Mouse (Mus musculus) macrophage (primary cell): Measurements from ENCODE around the gene Gm10256. TPM values are rescaled to one million over a fixed set of nuclear protein-coding genes. Genes with fewer than 3 reads are reported as not detected.
"Not testable (repeated sequence)": the region's sequence is repeated elsewhere in the genome, so short reads cannot be mapped to it uniquely, and the experiment has no call there.

ENCODE experiments used
- H3K27ac ChIP-seq: fragments of 350-480 bp; formaldehyde crosslinking; 2 replicates; pipeline ENCODE4 v1.9.0; 2021
- H3K36me3 ChIP-seq: fragments of 350-480 bp; formaldehyde crosslinking; 2 replicates; pipeline ENCODE4 v1.9.0; 2021; ENCODE audit errors: inconsistent target
- H3K4me3 ChIP-seq: fragments of 350-480 bp; formaldehyde crosslinking; 2 replicates; pipeline ENCODE4 v1.9.0; 2021; ENCODE audit errors: inconsistent target
- H3K79me2 ChIP-seq: fragments of 350-480 bp; formaldehyde crosslinking; 2 replicates; pipeline ENCODE4 v1.9.0; 2021; ENCODE audit errors: inconsistent target
- WGBS: methylation state at CpG from one replicate; pipeline ENCODE4 v1.1.7; 2026; ENCODE audit warnings: inconsistent platforms; ENCODE audit not compliant: missing documents; 5-methylcytosine and 5-hydroxymethylcytosine counted together
- polyA plus RNA-seq: library from polyadenylated mRNA; stranded (reverse); fragments of 250-400 nt; gene quantifications from 3 replicates; pipeline ENCODE4 v1.2.4, GENCODE M21; 2018; ENCODE audit warnings: inconsistent platforms
- total RNA-seq, 78 experiments: library from RNA; depleted of rRNA; stranded (reverse); fragments of 250-400 nt; gene quantifications; 1 replicate in 9 of 78; 2 replicates in 24 of 78; 3 replicates in 43 of 78; 4 replicates in 2 of 78; pipeline ENCODE4 v1.2.4; 2018; ENCODE audit warnings: inconsistent platforms in 56 of 78

The Gm10256 gene
- total RNA-seq (2018; cell fraction: chromatin; rRNA removed): not detected
- not detected for total RNA-seq (2018; cell fraction: cytosol; rRNA removed)
- total RNA-seq (2018; cell fraction: nucleus; rRNA removed): not detected
- not detected in 3 replicates for polyA plus RNA-seq

- WGBS: no CpG with 5 or more reads among the region's 9 CpGs
- H3K4me3 ChIP-seq, H3K27ac ChIP-seq, H3K36me3 ChIP-seq, H3K79me2 ChIP-seq: not testable (repeated sequence)
Observed at GRCm38 (mm10) chrY:2830380-2830779, at the start of gene Gm10256, which contains the start of gene Rbmy. TSS of gene Gm10256 (plus strand) at chrY:2830699. TSS of gene Rbmy (plus strand) at chrY:2830680.

DNA sequence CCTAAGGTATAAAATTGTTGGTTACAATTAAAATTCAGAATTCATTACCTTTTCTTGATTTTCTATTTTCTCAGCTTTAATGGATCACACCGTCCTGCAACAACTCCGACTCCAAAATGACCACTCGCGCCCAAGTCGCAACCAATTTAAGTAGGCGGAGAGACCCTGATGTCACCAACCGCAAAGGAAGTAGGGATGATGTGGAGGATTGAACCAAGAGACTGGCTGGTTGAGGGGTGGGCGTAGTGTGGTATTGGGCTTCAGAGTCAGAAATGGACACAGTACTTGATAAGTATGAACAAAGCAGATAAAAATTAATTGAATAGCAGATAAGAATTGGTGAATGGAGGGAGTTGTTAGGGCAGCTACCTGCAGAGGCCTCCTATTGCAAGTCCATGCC lies 34.4 kb upstream of the Gm10256 start, which contains the start of gene Gm4064:
Gm4064 (minus strand) TSS at position 101 of the 400 bp plus-strand sequence.
- WGBS: no CpG with 5 or more reads among the region's 8 CpGs
- not testable (repeated sequence) for H3K36me3 ChIP-seq, H3K79me2 ChIP-seq, H3K4me3 ChIP-seq, H3K27ac ChIP-seq

GRCm38 (mm10) chrY:2900689-2901088 lies 70.2 kb downstream of the Gm10256 start, which contains the start of gene Gm10352:
TSS of gene Gm10352 (plus strand) at chrY:2900989.
- not testable (repeated sequence) for H3K4me3 ChIP-seq, H3K27ac ChIP-seq, H3K79me2 ChIP-seq, H3K36me3 ChIP-seq
- no CpG with 5 or more reads among the region's 9 CpGs for WGBS

Other genes starting within 250 kb of the Gm10256 start
- gene H2al2c, start 231.6 kb upstream of the Gm10256 start, polyA plus RNA-seq: not detected in 3 replicates
- not detected in 3 replicates for gene Sry, start 167.0 kb upstream of the Gm10256 start, polyA plus RNA-seq
- gene H2al2b, start 110.0 kb upstream of the Gm10256 start, polyA plus RNA-seq: not detected in 3 replicates
- gene Gm4064, start 34.5 kb upstream of the Gm10256 start, polyA plus RNA-seq: not detected in 3 replicates
- gene Rbmy, start within 50 bp of the Gm10256 start, polyA plus RNA-seq: not detected in 3 replicates
- gene Gm10352, start 70.3 kb downstream of the Gm10256 start, polyA plus RNA-seq: not detected in 3 replicates
- gene Gm29289, start 101.9 kb downstream of the Gm10256 start, polyA plus RNA-seq: not detected in 3 replicates